Mouse (Mus musculus) liver, embryonic 12.5 days (tissue): ENCODE results near the gene Nampt. TPM values are rescaled to one million over a fixed set of nuclear protein-coding genes. Genes with fewer than 3 reads are reported as not detected.

ENCODE experiments used
- ATAC-seq: fragments of 200-750 bp; cut with Nextera tagmentation; 2 replicates; pipeline ENCODE4 v1.8.0; 2017; ENCODE audit warnings: moderate number of reproducible peaks, mild to moderate bottlenecking, moderate library complexity
- H3K27ac ChIP-seq: fragments of 300-500 bp; sonication (generic); 2 replicates; pipeline ENCODE4 v1.5.1; 2016; ENCODE audit warnings: mild to moderate bottlenecking
- H3K27me3 ChIP-seq: fragments of 300-500 bp; sonication (generic); replicated peaks from 2 replicates; pipeline ENCODE4 v1.6.1; 2016; ENCODE audit warnings: mild to moderate bottlenecking, moderate library complexity
- H3K36me3 ChIP-seq: fragments of 300-500 bp; sonication (generic); 2 replicates; pipeline ENCODE4 v1.6.1; 2016; ENCODE audit warnings: mild to moderate bottlenecking, moderate library complexity
- H3K4me1 ChIP-seq: fragments of 300-500 bp; sonication (generic); 2 replicates; pipeline ENCODE4 v1.6.1; 2016
- H3K4me2 ChIP-seq: fragments of 300-500 bp; sonication (generic); 2 replicates; pipeline ENCODE4 v1.6.1; 2016; ENCODE audit warnings: mild to moderate bottlenecking, moderate library complexity
- H3K4me3 ChIP-seq: fragments of 300-500 bp; sonication (generic); 2 replicates; pipeline ENCODE4 v1.5.1; 2016; ENCODE audit warnings: mild to moderate bottlenecking, moderate library complexity
- H3K9ac ChIP-seq: fragments of 300-500 bp; sonication (generic); 2 replicates; pipeline ENCODE4 v1.6.1; 2016; ENCODE audit warnings: mild to moderate bottlenecking, moderate library complexity
- H3K9me3 ChIP-seq: fragments of 300-500 bp; sonication (generic); replicated peaks from 2 replicates; pipeline ENCODE4 v1.6.1; 2016; ENCODE audit warnings: mild to moderate bottlenecking, moderate library complexity
- WGBS: fragments of 180-500 bp; shearing (Covaris S2); methylation state at CpG from one replicate; pipeline ENCODE4 v1.1.7; 2016; ENCODE audit not compliant: insufficient replicate concordance; 5-methylcytosine and 5-hydroxymethylcytosine counted together
- polyA plus RNA-seq: library from polyadenylated mRNA; unstranded; fragments of >200 nt; fragmentation: Nextera tagmentation; extraction: Ambion mirVana; gene quantifications from 2 replicates; pipeline ENCODE4 v1.2.1, GENCODE M21; 2016

Nampt gene
- polyA plus RNA-seq = 14.8 and 15.1 TPM in 2 replicates

GRCm38 (mm10) chr12:32819416-32819815 lies at the start of gene Nampt:
Gene Nampt (plus strand): TSS chr12:32819545.
- Histone ChIP-seq H3K9me3 (no peaks in the 10 kb centered on the region), H3K27ac (peak within 1 kb of the TSS; percentile 89), H3K4me1 (peaks cover 16% of the 10 kb centered on the region), H3K9ac (peak within 1 kb of the TSS; percentile 80), H3K27me3 (no peaks in the 10 kb centered on the region; the same call in 1 of the 2 replicates), H3K4me2 (peak within 1 kb of the TSS; percentile 85), H3K36me3 (peaks cover 7% of the 10 kb centered on the region), H3K4me3 (peak within 1 kb of the TSS; percentile 72)
- ATAC-seq = no peak
- WGBS = 7% methylated on average over 5 of the region's 5 CpGs

- H3K9ac ChIP-seq = no peak overlapping the region
- no peak overlapping the region for H3K4me2 ChIP-seq
- no peaks in the 10 kb centered on the region for H3K27me3 ChIP-seq
- ATAC-seq = no peak
- no peaks in the 10 kb centered on the region for H3K36me3 ChIP-seq
- H3K4me3 ChIP-seq = no peak overlapping the region
- H3K27ac ChIP-seq = no peak overlapping the region
- WGBS = 75% methylated on average over 4 of the region's 4 CpGs
- H3K9me3 ChIP-seq = no peaks in the 10 kb centered on the region
- H3K4me1 ChIP-seq = no peaks in the 10 kb centered on the region
These were observed 48.6 kb upstream of the Nampt start for GRCm38 (mm10) chr12:32770766-32771165.

- H3K9ac ChIP-seq = no peak overlapping the region
- H3K4me2 ChIP-seq = no peak overlapping the region
- H3K9me3 ChIP-seq = no peaks in the 10 kb centered on the region
- no peak for ATAC-seq
- H3K27me3 ChIP-seq = no peaks in the 10 kb centered on the region
- WGBS = 66% methylated on average over 5 of the region's 5 CpGs
- H3K36me3 ChIP-seq = no peaks in the 10 kb centered on the region
- no peak overlapping the region for H3K4me3 ChIP-seq
- H3K4me1 ChIP-seq = no peaks in the 10 kb centered on the region
- no peak overlapping the region for H3K27ac ChIP-seq
These were observed 44.8 kb upstream of the Nampt start for GRCm38 (mm10) chr12:32774592-32774991.

- ATAC-seq = no peak
- Histone ChIP-seq H3K4me3 (no peak overlapping the region), H3K27me3 (no peaks in the 10 kb centered on the region), H3K36me3 (no peaks in the 10 kb centered on the region), H3K27ac (no peak overlapping the region), H3K4me1 (no peaks in the 10 kb centered on the region), H3K4me2 (no peak overlapping the region), H3K9me3 (no peaks in the 10 kb centered on the region), H3K9ac (no peak overlapping the region)
- WGBS = 65% methylated on average over 3 of the region's 3 CpGs
These were observed 30.3 kb upstream of the Nampt start for GRCm38 (mm10) chr12:32789092-32789491.

GRCm38 (mm10) chr12:32795765-32796471 lies 23.4 kb upstream of the Nampt start:
- H3K4me3 ChIP-seq = no peak overlapping the region
- H3K4me1 ChIP-seq = no peaks in the 10 kb centered on the region
- WGBS = 44% methylated on average over 8 of the region's 8 CpGs
- no peak for ATAC-seq
- no peak overlapping the region for H3K27ac ChIP-seq
- no peaks in the 10 kb centered on the region for H3K9me3 ChIP-seq
- no peak overlapping the region for H3K9ac ChIP-seq
- no peak overlapping the region for H3K4me2 ChIP-seq
- H3K36me3 ChIP-seq = no peaks in the 10 kb centered on the region
- H3K27me3 ChIP-seq = no peaks in the 10 kb centered on the region

- H3K4me1 ChIP-seq = no peaks in the 10 kb centered on the region
- H3K9ac ChIP-seq = no peak overlapping the region
- no peaks in the 10 kb centered on the region for H3K9me3 ChIP-seq
- no peak overlapping the region for H3K4me3 ChIP-seq
- no peak for ATAC-seq
- no peaks in the 10 kb centered on the region for H3K36me3 ChIP-seq
- H3K27ac ChIP-seq = no peak overlapping the region
- no peak overlapping the region for H3K4me2 ChIP-seq
- WGBS = 52% methylated on average over 3 of the region's 3 CpGs
- H3K27me3 ChIP-seq = no peaks in the 10 kb centered on the region
These were observed 21.9 kb upstream of the Nampt start for GRCm38 (mm10) chr12:32797438-32797837.

GRCm38 (mm10) chr12:32801078-32801477 lies 18.3 kb upstream of the Nampt start:
- Histone ChIP-seq H3K9ac (no peak overlapping the region), H3K4me2 (no peak overlapping the region), H3K36me3 (no peaks in the 10 kb centered on the region), H3K9me3 (no peaks in the 10 kb centered on the region), H3K4me1 (no peaks in the 10 kb centered on the region), H3K27me3 (no peaks in the 10 kb centered on the region), H3K4me3 (no peak overlapping the region), H3K27ac (no peak overlapping the region)
- 57% methylated on average over 7 of the region's 7 CpGs for WGBS
- ATAC-seq = no peak

- H3K4me2 ChIP-seq = no peak overlapping the region
- no peak overlapping the region for H3K4me3 ChIP-seq
- H3K9me3 ChIP-seq = no peaks in the 10 kb centered on the region
- 45% methylated on average over 1 of the region's 1 CpGs for WGBS
- no peaks in the 10 kb centered on the region for H3K27me3 ChIP-seq
- ATAC-seq = no peak
- H3K36me3 ChIP-seq = no peaks in the 10 kb centered on the region
- no peaks in the 10 kb centered on the region for H3K4me1 ChIP-seq
- H3K27ac ChIP-seq = no peak overlapping the region
- H3K9ac ChIP-seq = no peak overlapping the region
These were observed 13.8 kb upstream of the Nampt start for GRCm38 (mm10) chr12:32805559-32805958.

GRCm38 (mm10) chr12:32819823-32820605 lies 669 bp downstream of the Nampt start:
- H3K9ac ChIP-seq = peak overlapping the region; percentile 80
- ATAC-seq = peak; percentile 96
- H3K4me2 ChIP-seq = peak overlapping the region; percentile 85
- H3K36me3 ChIP-seq = peaks cover 12% of the 10 kb centered on the region
- no peaks in the 10 kb centered on the region; the same call in 1 of the 2 replicates for H3K27me3 ChIP-seq
- under 1% methylated on average over 65 of the region's 80 CpGs for WGBS
- peak overlapping the region; percentile 89 for H3K27ac ChIP-seq
- H3K4me1 ChIP-seq = peaks cover 16% of the 10 kb centered on the region
- peak overlapping the region; percentile 72 for H3K4me3 ChIP-seq
- no peaks in the 10 kb centered on the region for H3K9me3 ChIP-seq

GRCm38 (mm10) chr12:32820688-32821503 lies 1.6 kb downstream of the Nampt start:
- peak overlapping the region; percentile 72 for H3K4me3 ChIP-seq
- peak overlapping the region; percentile 85 for H3K4me2 ChIP-seq
- H3K4me1 ChIP-seq = peaks cover 16% of the 10 kb centered on the region
- peaks cover 15% of the 10 kb centered on the region for H3K36me3 ChIP-seq
- H3K9me3 ChIP-seq = no peaks in the 10 kb centered on the region
- ATAC-seq = peak; percentile 71
- H3K9ac ChIP-seq = peak overlapping the region; percentile 80
- no peaks in the 10 kb centered on the region; the same call in 1 of the 2 replicates for H3K27me3 ChIP-seq
- peak overlapping the region; percentile 89 for H3K27ac ChIP-seq
- under 1% methylated on average over 38 of the region's 49 CpGs for WGBS

- peak overlapping the region; percentile 85 for H3K4me2 ChIP-seq
- H3K4me1 ChIP-seq = peaks cover 16% of the 10 kb centered on the region
- H3K27me3 ChIP-seq = no peaks in the 10 kb centered on the region
- 41% methylated on average over 2 of the region's 2 CpGs for WGBS
- ATAC-seq = no peak
- no peak overlapping the region for H3K27ac ChIP-seq
- peak overlapping the region; percentile 80; the same call in 1 of the 2 replicates for H3K9ac ChIP-seq
- peaks cover 15% of the 10 kb centered on the region for H3K36me3 ChIP-seq
- H3K9me3 ChIP-seq = no peaks in the 10 kb centered on the region
- peak overlapping the region; percentile 72 for H3K4me3 ChIP-seq
These were observed 2.2 kb downstream of the Nampt start for GRCm38 (mm10) chr12:32821504-32822011.
